Mouse (Mus musculus) cerebellum, adult 11-12 months (tissue): ENCODE data around the gene Edaradd.
"Not testable (repeated sequence)": the region's sequence is repeated elsewhere in the genome, so short reads cannot be mapped to it uniquely, and the experiment has no call there.

Experiments used
- DNase-seq: peaks from one replicate; pipeline ENCODE4 v3.0.0; 2022

Gene Edaradd

DNA sequence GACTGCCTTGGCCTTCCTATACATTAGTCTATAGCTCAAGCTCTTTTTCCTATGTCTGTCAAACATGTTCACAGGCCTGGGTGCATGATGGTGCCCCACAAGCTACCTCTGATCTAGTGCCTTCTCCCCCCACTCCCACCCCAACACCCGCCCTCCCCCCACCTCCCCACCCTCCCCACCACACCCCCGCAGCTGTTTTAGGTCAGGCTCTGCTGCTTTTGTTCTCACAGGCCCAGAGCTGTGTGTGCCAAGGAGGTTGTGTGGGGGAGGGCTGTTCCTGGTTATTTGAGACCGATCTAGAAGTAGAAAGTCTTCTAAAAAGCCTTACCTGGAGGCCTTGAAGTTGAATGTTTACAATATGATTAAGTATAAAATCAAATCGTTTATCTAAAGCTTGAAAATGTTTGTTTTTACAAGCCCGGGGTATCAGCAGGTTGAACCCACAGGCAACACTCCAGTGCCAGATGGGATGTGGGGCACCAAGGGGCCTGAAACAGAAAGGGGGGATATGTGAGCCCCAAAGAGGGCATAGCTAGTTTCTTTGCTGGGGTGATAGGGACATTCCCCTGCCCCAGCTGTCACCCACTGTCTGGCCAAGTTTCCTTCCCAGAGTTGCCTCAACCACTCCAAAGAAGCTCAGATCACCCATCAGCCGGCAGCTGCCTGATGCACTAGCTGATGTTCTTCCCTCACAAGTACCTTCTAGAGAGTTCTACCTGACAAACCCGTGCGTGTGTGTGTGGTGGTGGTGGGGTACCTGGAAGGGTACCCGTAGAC lies 8.9 kb downstream of the Edaradd start:
- DNase-seq: no peak

DNA sequence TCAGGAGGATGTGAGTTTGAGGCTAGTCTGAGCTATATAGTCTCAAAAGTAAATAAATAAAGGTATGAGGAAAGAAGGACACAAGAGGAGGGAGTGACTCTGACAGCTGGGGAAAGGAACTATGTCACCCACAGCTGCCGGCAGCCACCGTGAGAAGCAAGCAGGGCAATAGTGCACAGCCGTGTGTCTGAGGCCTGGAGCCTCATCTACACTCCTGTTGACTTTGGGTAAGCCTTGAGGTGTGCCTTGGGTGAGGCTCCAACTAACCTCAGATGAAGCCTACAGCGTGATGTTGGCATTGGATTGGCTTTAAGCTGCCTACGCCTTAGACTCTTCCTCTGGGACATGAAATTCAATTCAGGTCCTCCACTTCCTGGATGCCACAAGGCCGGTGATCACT lies 10.2 kb downstream of the Edaradd start:
- no peak for DNase-seq

DNA sequence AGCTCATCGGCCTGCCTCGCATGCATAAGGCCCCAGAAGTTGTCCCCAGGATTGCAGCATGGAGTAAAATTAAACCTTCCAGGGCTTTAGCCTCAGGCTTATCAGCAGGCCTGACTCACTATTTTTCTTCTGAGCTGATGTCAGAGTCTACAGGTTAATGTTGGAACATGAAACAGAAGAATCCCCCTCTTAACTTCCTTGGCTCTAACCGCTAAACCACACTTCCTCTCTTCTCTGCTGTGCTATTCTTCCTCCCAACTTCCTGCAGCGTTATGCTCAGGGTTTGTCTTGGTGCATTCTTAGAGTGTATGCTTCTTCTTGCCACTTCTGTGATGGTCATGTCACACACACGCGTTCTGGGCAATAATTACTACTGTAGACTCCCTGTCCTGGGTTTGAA lies 12.8 kb downstream of the Edaradd start:
- no peak for DNase-seq

DNA sequence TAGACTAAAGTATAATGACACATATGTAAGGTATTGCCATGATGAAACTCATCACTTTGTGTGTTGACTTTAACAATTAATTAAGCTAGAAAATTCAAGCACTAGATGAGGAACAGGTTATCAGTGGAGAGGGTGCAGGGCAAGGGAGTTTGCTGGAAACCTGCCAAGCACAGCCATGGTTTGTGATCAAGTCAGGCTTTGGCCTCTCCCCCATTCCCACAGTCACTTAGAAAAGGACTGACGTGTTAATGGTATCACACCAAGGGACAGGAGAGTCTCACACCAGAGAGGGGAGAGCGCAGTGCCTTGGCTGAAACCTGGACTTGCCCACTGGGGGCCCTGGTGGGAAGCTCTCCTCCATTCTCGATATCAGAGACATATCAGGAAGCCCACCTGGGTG lies 14.9 kb downstream of the Edaradd start:
- DNase-seq: no peak

DNA sequence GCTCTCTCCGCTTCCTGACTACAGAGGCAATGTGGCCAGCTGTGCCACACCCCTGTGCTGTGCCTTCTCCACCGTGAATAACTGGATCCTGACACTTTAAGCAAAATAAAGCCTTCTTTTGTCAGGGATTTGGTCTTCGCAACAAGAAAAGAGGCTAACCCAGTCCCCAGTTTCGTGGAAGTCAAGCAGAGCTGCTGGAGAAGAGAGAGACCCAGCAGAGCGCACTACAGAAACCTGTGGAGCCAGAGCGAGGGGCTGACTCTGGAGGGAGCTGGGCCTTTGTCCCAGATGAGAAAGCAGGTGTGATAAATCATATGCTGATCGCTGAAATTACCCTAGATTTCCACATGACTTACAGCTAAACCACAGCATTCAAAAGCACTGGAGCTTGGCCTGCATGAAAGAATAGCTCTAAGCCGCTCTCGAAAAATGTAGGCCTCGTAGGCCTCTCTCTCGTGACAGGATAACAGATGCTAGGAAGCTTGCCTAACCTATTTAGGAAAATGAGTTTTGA lies 16.9 kb downstream of the Edaradd start:
- DNase-seq: no peak

DNA sequence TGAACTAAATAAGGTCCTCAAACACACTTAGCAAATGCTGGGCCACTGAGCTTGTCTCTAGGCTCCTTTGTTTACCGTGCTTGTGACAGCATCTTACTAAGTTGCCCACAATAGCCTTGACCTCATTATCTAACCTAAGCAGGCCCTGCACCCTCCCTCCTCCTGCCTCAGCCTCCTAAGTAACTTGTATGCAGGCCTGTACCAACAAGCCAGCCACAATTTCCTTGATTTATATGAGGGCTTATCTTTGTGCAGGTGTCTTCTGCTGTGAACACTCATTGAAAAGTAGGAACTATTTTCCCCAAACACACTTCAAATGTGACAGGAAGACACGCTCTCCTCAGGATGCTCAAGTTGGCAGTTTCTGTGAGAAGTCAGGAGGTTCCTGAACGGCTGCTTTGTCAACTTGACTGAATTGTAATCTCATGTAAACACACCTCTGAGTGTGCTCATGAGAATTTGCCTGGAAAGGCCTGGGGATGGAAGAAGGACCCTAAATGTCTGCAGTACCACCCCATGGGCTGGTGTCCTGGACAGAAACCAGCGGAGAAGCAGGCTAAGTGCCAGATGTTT lies 17.5 kb downstream of the Edaradd start:
- DNase-seq: no peak

DNA sequence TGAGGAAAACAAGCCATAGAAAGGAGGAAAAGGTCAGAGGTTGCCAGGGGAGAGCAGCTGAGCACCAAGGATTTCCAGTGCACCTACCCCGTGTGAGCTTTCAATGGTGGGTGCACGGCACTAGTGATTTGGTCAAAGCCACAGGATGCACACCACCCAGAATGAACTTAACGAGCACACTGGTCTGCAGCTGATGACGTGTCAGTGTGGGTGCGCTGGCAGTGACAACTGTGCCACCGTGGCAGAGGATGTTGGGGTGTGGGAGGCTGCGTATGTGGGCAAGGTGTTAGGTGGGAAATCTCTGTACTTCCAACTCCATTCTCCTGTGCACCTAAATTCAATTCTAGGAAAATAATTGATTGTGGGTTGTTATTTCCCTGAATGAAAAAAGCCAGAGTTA lies 21.1 kb downstream of the Edaradd start:
- no peak for DNase-seq

DNA sequence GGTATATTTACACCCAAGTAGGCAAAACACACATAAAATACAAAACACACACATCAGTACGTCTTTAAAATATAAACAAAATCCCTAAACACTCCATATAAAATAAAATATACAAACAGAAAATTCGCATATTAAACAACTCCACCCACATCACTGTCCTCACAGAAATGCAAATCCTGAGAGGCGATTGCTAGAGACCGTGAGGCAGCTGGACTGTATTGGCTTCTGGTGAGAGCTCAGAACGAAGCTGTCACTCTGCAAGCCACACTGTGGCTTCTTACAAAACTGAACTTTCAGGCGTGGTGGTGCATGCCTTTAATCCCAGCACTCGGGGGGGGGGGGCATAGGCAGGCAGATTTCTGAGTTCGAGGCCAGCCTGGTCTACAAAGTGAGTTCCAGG lies 22.4 kb downstream of the Edaradd start:
- DNase-seq: no peak

DNA sequence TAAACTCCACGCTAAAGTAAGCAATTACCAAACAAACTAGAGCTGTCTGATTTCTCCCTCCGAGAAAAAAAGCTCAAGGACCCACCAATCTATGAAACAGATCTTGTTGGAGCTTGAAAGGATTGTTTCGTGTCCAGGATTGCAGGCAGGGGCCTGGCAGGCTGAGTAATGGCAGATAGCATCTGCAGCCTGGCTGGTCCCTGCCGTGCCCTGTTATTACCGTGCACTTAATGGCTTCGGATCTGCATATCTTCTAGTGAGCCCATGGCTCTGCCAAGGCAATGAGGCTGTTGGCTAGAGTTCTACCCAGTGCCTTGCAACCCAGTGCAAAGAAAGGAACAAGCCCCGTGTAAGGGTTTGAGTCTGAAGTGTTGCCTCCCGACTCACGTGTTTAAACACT lies 25.5 kb downstream of the Edaradd start:
- no peak for DNase-seq

DNA sequence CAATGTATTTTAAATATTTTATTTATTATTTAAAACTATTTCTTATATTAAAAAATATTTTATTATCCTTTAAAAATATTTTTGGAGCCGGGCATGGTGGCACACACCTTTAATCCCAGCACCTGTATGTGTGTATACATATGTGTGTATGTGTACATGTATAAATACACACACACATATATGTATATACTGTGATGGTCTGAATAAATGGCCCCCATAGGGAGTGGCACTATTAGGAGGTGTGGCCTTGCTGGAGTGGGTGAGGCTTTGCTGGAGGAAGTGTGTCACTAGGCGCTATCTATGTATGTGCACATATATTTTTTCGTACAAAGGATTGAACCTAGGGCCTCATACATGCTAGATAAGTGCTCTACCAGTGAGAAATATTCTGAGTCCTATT lies 27.7 kb downstream of the Edaradd start:
- DNase-seq: no peak

DNA sequence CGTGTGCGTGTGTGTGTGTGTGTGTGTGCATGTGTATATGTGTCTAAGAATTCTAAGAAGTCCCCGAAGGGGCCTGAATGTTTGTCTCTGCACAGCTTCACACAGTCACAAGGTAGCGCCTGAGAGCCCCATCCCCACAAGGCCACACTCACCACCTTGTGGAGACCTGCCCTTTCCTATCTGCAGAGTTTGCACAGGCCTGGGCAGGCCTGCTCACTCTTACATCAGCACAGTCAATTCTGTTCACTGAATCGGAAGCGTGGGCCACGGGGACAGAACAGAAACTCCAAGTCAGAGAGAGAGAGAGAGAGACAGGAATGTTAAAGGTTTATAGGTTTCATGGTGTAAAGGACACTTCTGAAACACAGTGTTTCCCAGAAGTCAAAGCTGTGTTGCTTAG lies 34.6 kb downstream of the Edaradd start:
- DNase-seq: no peak

DNA sequence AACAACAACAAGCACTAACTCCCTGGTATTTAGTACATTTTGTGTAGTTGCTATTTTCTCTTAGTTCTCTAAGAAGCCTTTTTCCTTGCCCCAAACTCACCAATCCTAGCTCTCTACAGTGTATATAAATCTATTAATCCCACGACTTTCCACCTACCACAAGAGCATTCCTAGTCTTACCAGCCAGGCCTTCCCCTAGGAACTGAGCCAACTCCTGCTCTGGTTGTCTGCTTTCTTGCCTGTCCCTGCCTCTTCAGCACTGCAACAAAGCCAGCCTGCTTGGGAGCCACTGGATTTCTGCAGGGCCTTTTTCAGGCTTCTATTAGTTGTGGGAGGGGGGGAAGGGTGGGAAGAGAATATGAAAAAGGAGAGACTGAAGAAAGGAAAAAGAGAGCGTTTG lies 35.0 kb downstream of the Edaradd start:
- DNase-seq: no peak

DNA sequence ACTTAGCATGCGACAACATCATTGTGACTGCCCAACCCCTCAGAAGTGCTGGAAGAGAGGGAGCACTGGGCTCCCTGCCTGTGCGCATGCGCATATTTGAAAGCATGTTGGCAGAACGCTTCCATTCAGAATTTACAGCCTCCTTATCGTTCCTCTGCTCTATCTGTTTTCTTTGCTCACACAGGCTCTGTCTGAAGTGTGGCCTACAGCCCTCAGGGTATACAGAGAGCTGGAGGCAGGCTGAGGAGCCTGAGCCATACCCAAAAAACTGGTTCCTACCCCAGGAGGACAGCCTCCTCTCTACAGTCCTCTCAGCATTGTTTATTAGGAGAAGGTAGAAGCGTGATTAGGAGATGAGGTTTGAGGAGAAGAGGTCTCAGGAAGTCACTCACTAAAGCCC lies 40.4 kb downstream of the Edaradd start:
- DNase-seq: no peak

DNA sequence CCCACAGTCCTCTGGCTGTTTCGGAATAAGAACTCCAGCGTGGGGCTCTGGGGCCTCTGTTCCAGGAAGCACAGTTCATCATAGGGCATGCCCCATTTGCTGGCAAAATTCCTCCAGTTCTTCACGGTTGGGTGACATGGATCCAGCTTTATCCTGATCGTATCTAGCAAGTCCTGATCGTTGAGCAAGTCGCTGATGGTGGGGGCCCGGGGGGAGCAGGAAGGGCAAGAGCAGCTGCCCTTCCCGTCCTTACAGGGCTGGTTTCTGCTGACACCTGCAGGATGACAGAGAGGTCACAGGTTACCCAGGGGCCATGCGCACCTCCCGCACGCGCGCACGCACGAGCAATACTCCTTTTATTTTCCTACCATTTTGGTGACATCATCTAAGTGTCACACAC lies 41.9 kb downstream of the Edaradd start:
- DNase-seq: no peak

DNA sequence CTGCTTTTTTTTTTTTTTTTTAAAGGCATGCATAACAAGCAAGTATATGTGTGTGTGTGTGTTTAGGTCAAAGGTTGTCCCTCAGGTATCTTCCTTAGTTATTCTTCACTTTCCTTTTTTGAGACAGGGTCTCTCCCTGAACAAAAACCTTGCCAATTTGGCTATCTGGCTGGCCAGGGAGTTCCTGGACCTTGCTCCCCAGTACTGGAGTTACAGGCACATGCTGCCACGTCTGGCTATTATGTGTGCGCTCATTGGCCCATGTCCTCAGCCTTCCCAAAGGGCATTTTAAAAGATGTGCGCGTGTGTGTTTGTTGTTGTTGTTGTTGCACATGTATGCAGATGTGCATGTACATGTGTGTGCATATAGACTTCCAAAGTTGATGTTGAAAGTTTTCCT lies 43.4 kb downstream of the Edaradd start:
- DNase-seq: no peak

DNA sequence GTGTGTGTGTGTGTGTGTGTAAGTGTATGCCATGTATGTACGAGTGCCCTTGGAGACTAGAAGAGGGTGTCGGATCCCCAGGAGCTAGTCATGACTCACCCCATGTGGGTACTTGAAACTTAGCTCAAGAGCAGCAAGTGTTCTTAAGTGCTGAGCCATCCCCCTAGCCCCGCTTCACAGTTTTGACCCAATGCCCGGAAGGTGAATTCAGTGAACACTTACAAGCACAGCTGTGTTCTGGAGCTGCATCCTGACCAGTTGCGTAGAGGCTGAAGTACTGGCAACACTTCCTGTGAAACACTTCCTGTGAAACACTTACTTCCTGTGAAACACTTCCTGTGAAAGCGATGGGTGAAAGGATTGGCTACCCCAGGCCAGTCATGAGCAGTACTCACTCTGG lies 45.0 kb downstream of the Edaradd start:
- no peak for DNase-seq

DNA sequence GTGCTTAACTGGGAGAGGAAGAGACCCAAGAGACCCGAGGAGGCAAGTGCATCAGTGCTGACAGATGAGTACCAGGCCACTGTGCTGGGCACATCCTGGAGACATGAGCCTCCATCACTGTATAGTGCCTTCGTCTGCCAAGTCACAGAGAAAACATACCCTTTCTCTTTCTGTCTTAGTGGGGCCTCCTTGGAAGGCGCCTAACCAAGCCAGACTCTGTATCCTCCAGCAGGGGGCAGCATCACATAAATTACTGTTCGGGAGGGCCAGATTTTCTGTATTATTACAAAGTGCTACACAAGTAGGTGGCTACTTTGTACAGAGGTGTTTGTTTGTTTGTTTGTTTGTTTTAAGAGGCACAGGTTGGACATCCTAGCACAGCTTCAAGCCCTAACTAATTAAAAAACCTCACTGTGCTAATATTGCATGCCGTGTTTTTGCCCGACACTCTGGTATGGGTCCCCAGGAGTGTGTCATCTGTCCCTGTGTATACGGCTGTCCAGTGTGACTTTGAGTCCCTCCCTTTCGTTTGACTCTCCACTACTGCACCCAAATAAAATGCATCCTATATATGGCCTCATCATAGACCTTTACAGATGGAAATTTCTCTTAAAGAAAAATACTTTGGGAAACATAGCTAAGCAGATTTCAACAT lies 46.4 kb downstream of the Edaradd start:
- DNase-seq: no peak

DNA sequence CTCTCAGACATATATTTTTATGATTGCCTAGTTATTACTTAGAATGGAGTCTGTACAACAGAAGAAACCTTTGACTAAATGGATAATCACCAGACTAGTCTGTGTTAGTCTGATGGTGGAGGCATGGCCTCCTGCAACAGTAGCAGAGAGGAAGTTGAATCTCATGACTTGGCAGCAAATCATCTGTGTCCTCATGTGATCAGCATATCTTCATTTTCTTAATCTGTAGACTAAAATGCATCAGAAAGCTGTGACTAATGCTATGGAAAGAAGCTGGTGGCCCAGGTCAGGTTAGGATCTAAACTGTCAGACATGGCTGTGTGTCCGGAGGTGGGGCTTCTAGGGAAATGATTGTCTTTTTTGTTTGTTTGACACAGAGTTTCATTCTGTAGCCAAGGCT lies 51.8 kb downstream of the Edaradd start:
- no peak for DNase-seq

DNA sequence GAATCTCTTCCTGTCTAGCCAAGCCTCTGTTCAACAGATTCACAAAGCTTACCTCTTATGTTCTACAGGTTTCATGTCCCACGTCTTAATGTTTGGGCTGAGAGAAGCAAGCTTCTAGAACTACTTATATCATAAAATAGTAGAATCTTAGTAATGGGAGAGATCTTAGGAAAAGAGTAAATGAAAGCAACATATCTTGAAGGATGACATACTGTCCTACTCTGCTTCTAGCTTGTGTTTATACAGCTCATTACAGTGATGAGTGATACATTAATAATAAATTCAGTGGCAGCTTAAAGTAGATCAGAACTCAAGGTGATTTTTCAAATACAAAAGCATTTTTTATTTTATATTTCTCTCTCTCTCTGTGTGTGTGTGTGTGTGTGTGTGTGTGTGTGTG lies 55.4 kb downstream of the Edaradd start, which contains the start of gene Lgals8:
TSS of gene Lgals8 (minus strand) at position 101 of the 400 bp plus-strand sequence.
- DNase-seq: no peak

DNA sequence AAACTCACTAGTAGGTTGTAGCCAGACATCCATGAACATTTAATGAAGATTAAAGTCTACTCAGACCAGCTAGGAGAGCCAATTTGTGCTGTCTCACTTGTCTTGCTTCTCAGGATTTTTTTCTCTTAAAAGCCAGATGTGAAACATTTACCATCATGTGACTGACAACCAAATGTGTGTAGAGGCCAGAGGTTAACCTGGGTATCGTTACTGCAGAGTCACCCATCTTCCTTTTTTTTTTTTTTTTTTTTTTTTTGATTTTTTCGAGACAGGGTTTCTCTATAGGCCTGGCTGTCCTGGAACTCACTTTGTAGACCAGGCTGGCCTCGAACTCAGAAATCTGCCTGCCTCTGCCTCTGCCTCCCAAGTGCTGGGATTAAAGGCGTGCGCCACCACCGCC lies 56.1 kb downstream of the Edaradd start:
- not testable (repeated sequence) for DNase-seq

DNA sequence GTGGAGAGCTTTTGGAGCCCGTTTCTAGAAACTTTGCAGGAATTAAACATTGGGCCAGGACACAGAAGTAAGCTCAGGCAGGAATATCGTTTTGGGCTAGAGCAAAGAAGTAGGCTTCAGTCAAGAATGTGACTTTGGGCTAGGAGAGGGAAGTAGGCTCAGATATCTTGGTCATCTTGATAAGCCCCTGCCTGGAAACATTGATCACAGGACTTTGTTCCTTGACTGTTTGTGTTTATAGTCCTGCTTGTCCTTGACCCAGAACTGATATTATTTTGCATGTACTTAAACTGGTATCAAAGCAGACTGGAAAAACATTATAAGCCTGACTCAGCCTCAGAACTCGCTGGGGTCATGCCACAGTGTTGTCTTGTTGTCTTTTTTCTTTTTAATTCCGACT lies 57.6 kb downstream of the Edaradd start:
- no peak for DNase-seq

DNA sequence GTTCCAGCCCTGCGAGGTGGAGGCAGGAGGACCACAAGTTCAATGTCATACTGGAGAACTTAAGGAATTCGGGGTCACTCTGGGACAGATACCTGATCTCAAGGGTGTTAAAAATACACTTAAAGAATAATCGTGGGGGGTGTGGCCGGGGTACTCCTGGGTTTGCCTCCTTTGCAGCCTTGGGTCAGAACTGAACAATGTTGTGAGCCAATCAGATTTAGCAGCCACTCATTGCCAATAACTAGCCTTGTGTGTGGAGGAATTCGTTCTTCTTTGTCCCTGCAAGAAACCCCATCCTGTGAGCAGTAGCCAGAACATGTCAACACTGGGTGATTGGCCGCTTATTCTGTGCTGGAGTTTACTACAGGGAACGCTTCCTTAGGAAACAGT lies 58.5 kb downstream of the Edaradd start:
- no peak for DNase-seq

DNA sequence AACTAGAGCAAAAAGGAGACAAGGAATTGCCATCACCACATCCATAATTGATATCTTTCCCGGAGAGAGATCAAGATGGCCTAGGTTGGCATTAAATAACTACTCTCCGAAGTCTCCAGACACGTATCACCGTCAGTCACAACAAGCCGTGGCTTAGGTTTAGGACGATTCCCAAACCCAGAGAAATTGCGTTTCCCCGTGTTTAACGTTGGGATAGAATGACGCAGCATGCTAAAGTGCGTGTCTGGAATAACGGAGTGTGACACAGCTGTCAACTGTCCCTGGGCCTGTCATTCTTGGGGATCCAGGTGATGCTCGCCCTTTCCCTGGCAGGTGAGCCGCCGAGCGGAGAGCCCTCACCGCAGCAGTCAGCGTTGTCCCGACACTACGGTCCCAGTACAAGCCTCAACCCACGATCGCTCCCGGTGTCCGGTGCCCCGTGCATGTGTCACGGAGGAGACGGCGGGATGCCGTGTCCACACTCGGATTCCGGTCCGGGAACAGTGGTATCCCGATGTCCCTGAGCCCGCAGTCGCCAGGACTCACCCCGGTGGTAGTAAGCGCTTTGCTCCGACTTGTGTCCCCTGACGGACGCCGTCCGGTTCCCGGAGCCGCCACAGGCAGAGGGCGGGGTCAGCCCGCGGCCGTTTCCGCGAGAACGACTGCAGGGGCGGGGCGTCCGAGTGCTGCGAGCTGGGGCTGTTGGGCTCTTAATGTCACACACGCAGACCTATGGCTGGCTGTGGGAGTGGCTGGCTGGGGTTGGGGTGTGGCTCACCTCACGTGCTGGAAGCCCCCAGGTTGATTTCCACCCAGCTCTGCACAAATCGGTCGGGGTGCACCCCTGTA lies 59.1 kb downstream of the Edaradd start:
- peak; percentile 93 for DNase-seq
